Mouse (Mus musculus): ENCODE data around the gene Pabpc4. TPM values are rescaled to one million over a fixed set of nuclear protein-coding genes. Genes with fewer than 3 reads are reported as not detected.
"Not testable (repeated sequence)": the region's sequence is repeated elsewhere in the genome, so short reads cannot be mapped to it uniquely, and the experiment has no call there.

Gene Pabpc4
- polyA plus RNA-seq, 1 experiment from 2014 or later = 60.4 TPM

GRCm38 (mm10) chr4:123271063-123271462 lies 8.9 kb downstream of the Pabpc4 start:
- no peak overlapping the region for H3K9ac ChIP-seq (ENCODE audit: low read depth, low read length)
- no peak overlapping the region for H3K27ac ChIP-seq (replicated peaks; ENCODE audit: low read depth, low read length)
- no peak overlapping the region for H3K4me2 ChIP-seq (ENCODE audit: low read depth, low read length)
- ATAC-seq (ENCODE audit: low read depth) (no peak), DNase-seq (ENCODE audit: low spot score) (no peak)
- 93% methylated on average over 3 of the region's 3 CpGs for WGBS
- no peaks in the 10 kb centered on the region for H3K4me1 ChIP-seq (ENCODE audit: control insufficient read depth, insufficient read depth, low read length)
- H3K36me3 ChIP-seq (ENCODE audit: control insufficient read depth, insufficient read depth, low read length) = no peaks in the 10 kb centered on the region
- no peaks in the 10 kb centered on the region for H3K9me3 ChIP-seq (ENCODE audit: control insufficient read depth, low read length)
- H3K4me3 ChIP-seq (ENCODE audit: low read depth, low read length) = no peak overlapping the region
- no peaks in the 10 kb centered on the region for H3K27me3 ChIP-seq (replicated peaks; ENCODE audit: control insufficient read depth, insufficient read depth, low read length)

DNA sequence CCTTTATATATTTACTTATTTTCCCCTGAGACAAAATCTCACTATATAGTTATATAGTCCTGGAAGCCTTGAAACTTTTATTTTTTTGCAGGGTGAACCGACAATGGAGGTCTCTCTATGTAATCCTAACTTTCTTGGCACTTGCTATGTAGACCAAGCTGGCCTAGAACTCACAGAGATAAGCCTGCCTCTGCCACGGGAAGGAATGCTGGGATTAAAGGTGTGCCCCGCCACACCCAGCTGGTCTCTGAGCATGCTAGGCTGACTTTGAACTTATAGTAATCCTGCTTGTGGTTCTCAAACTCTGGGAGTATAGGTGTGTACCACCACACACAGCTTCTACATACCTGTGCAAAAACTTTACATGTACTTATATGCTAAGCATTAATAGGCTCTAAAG lies 18.0 kb downstream of the Pabpc4 start:
- no peak overlapping the region for H3K4me2 ChIP-seq (ENCODE audit: low read depth, low read length)
- no peak for ATAC-seq (ENCODE audit: low read depth)

DNA sequence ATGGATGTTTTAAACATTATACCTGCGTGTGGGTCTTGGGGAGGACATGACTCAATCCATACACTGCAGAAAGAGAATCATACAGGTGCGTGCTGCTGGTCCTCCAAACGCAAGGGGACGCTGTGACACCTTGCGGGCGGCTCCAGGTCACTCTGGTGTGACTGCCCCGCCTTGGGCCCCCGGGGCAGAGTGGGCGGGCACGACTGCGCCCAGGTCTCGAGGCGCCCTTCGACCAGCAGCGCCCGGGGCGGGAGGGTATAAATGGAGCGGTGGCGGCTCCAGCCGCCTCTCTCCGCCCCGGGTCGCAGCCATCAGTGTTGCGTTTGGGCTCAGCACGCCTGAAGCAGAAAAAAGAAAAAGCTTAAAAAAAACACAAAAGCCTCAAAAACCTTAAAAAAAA lies 20.3 kb downstream of the Pabpc4 start:
- H3K27me3 ChIP-seq (replicated peaks; ENCODE audit: control insufficient read depth, insufficient read depth, low read length) = no peaks in the 10 kb centered on the region
- H3K27ac ChIP-seq (replicated peaks; ENCODE audit: low read depth, low read length) = 0 out of 2 replicates have a peak overlapping the region, but pooled peaks have one; percentile 56
- 1% methylated on average over 25 of the region's 25 CpGs for WGBS
- H3K9ac ChIP-seq (ENCODE audit: low read depth, low read length) = peak overlapping the region; percentile 63
- no peaks in the 10 kb centered on the region for H3K9me3 ChIP-seq (ENCODE audit: control insufficient read depth, low read length)
- H3K36me3 ChIP-seq (ENCODE audit: control insufficient read depth, insufficient read depth, low read length) = peaks cover 10% of the 10 kb centered on the region
- ATAC-seq (ENCODE audit: low read depth) (peak; percentile 95), DNase-seq (ENCODE audit: low spot score) (peak; percentile 95)
- H3K4me2 ChIP-seq (ENCODE audit: low read depth, low read length) = peak overlapping the region; percentile 69
- H3K4me1 ChIP-seq (ENCODE audit: control insufficient read depth, insufficient read depth, low read length) = peaks cover 17% of the 10 kb centered on the region
- peak overlapping the region; percentile 51 for H3K4me3 ChIP-seq (ENCODE audit: low read depth, low read length)

More for the DNA sequence above, 18.0 kb downstream of the Pabpc4 start:
- no peaks in the 10 kb centered on the region for H3K27me3 ChIP-seq (replicated peaks; ENCODE audit: control insufficient read depth, insufficient read depth, low read length)
- no peaks in the 10 kb centered on the region for H3K36me3 ChIP-seq (ENCODE audit: control insufficient read depth, insufficient read depth, low read length)
- 67% methylated on average over 3 of the region's 3 CpGs for WGBS
- no peaks in the 10 kb centered on the region for H3K9me3 ChIP-seq (ENCODE audit: control insufficient read depth, low read length)
- H3K4me3 ChIP-seq (ENCODE audit: low read depth, low read length) = no peak overlapping the region
- no peak for DNase-seq (ENCODE audit: low spot score)
- peaks cover 12% of the 10 kb centered on the region for H3K4me1 ChIP-seq (ENCODE audit: control insufficient read depth, insufficient read depth, low read length)
- H3K9ac ChIP-seq (ENCODE audit: low read depth, low read length) = no peak overlapping the region
- no peak overlapping the region for H3K27ac ChIP-seq (replicated peaks; ENCODE audit: low read depth, low read length)

GRCm38 (mm10) chr4:123282915-123283674 lies 20.9 kb downstream of the Pabpc4 start:
- not testable (repeated sequence) for DNase-seq (ENCODE audit: low spot score); H3K9me3 ChIP-seq (ENCODE audit: control insufficient read depth, low read length); H3K27me3 ChIP-seq (replicated peaks; ENCODE audit: control insufficient read depth, insufficient read depth, low read length)
- peak overlapping the region; percentile 69 for H3K4me2 ChIP-seq (ENCODE audit: low read depth, low read length)
- H3K9ac ChIP-seq (ENCODE audit: low read depth, low read length) = peak overlapping the region; percentile 63
- H3K27ac ChIP-seq (replicated peaks; ENCODE audit: low read depth, low read length) = 0 out of 2 replicates have a peak overlapping the region, but pooled peaks have one; percentile 56
- peak overlapping the region; percentile 51 for H3K4me3 ChIP-seq (ENCODE audit: low read depth, low read length)
- peaks cover 16% of the 10 kb centered on the region for H3K36me3 ChIP-seq (ENCODE audit: control insufficient read depth, insufficient read depth, low read length)
- H3K4me1 ChIP-seq (ENCODE audit: control insufficient read depth, insufficient read depth, low read length) = peaks cover 17% of the 10 kb centered on the region
- 0% methylated on average over 26 of the region's 55 CpGs for WGBS
- peak; percentile 74 for ATAC-seq (ENCODE audit: low read depth)

GRCm38 (mm10) chr4:123283675-123284064 lies 21.5 kb downstream of the Pabpc4 start:
- peaks cover 22% of the 10 kb centered on the region for H3K36me3 ChIP-seq (ENCODE audit: control insufficient read depth, insufficient read depth, low read length)
- H3K9me3 ChIP-seq (ENCODE audit: control insufficient read depth, low read length); H3K27me3 ChIP-seq (replicated peaks; ENCODE audit: control insufficient read depth, insufficient read depth, low read length); DNase-seq (ENCODE audit: low spot score): not testable (repeated sequence)
- H3K9ac ChIP-seq (ENCODE audit: low read depth, low read length) = peak overlapping the region; percentile 63
- H3K4me1 ChIP-seq (ENCODE audit: control insufficient read depth, insufficient read depth, low read length) = peaks cover 17% of the 10 kb centered on the region
- peak overlapping the region; percentile 13; the same call in 1 of the 2 replicates for H3K27ac ChIP-seq (replicated peaks; ENCODE audit: low read depth, low read length)
- 0 out of 2 replicates have a peak, but pooled peaks have one; percentile 16 for ATAC-seq (ENCODE audit: low read depth)
- WGBS = 2% methylated on average over 10 of the region's 15 CpGs
- H3K4me3 ChIP-seq (ENCODE audit: low read depth, low read length) = peak overlapping the region; percentile 51
- H3K4me2 ChIP-seq (ENCODE audit: low read depth, low read length) = peak overlapping the region; percentile 69

DNA sequence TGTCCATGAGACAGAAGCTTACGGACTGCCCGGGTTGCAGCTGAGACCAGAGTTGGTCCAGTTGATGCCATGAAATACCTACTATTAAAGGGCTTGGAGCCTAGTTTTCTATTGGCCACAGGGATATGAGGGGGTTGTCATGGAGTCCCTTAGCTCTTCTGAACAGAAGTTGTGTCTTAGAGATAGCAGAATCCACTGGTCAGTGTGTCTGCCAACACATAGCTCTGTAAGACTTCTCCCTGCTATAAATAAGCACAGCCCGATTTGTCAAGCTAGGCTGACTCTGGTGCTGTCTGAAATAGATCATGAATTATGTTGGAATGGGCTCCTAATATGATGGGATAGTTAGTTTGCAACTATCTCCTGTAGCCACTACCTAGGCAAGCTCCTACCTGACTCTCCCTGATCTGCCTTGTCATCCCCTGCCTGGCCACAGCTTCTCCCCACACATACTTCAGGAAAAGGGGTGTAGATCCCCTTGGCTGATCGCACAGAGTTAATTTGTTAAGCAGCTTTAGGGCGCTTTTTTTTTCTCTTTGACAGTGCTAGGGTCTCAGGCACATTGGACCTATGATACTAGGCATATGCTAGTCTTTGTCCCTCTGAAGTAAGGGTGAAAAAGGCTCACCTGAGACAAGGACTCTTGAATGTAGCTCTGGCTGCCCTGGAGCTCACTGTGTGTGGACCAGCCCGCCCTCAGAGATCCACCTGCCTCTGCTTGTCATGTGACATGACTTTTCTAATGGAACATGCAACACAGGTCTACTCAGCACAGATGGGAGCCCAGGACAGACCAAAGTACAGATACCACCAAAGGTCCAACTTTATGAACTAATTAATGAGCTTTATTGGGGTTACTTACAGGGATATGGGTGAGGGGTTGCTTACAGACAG lies 22.8 kb downstream of the Pabpc4 start:
- peak overlapping the region; percentile 51 for H3K4me3 ChIP-seq (ENCODE audit: low read depth, low read length)
- ATAC-seq (ENCODE audit: low read depth) = no peak
- H3K4me1 ChIP-seq (ENCODE audit: control insufficient read depth, insufficient read depth, low read length) = peaks cover 17% of the 10 kb centered on the region
- DNase-seq (ENCODE audit: low spot score) = no peak
- H3K9ac ChIP-seq (ENCODE audit: low read depth, low read length) = peak overlapping the region; percentile 63
- 73% methylated on average over 6 of the region's 6 CpGs for WGBS
- H3K36me3 ChIP-seq (ENCODE audit: control insufficient read depth, insufficient read depth, low read length) = peaks cover 35% of the 10 kb centered on the region
- H3K27ac ChIP-seq (replicated peaks; ENCODE audit: low read depth, low read length) = no peak overlapping the region
- H3K4me2 ChIP-seq (ENCODE audit: low read depth, low read length) = peak overlapping the region; percentile 69
- H3K9me3 ChIP-seq (ENCODE audit: control insufficient read depth, low read length) = no peaks in the 10 kb centered on the region
- no peaks in the 10 kb centered on the region for H3K27me3 ChIP-seq (replicated peaks; ENCODE audit: control insufficient read depth, insufficient read depth, low read length)

DNA sequence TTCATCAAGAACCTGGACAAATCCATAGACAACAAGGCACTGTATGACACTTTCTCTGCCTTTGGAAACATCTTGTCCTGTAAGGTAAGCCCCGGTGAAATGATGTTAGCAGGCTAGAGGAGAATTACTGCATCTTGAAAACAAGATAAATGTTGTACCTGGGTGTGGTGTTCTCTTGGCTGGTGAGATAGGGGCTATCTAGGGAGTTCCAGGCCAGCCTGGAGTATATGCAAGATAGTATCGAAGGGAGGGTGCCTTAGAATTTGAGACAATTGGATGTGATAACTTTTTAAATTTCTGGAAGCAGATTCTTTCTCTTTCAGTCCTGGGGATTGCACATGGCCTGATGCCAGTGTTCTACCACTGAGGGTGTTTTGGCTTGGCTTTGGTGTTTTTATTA lies 24.6 kb downstream of the Pabpc4 start:
- WGBS = 97% methylated on average over 2 of the region's 2 CpGs
- H3K9me3 ChIP-seq (ENCODE audit: control insufficient read depth, low read length) = no peaks in the 10 kb centered on the region
- no peak overlapping the region for H3K9ac ChIP-seq (ENCODE audit: low read depth, low read length)
- no peak overlapping the region for H3K4me3 ChIP-seq (ENCODE audit: low read depth, low read length)
- peaks cover 50% of the 10 kb centered on the region for H3K36me3 ChIP-seq (ENCODE audit: control insufficient read depth, insufficient read depth, low read length)
- H3K27ac ChIP-seq (replicated peaks; ENCODE audit: low read depth, low read length) = no peak overlapping the region
- H3K4me2 ChIP-seq (ENCODE audit: low read depth, low read length) = no peak overlapping the region
- no peaks in the 10 kb centered on the region for H3K27me3 ChIP-seq (replicated peaks; ENCODE audit: control insufficient read depth, insufficient read depth, low read length)
- DNase-seq (ENCODE audit: low spot score) = no peak
- H3K4me1 ChIP-seq (ENCODE audit: control insufficient read depth, insufficient read depth, low read length) = peaks cover 17% of the 10 kb centered on the region
- ATAC-seq (ENCODE audit: low read depth) = no peak

DNA sequence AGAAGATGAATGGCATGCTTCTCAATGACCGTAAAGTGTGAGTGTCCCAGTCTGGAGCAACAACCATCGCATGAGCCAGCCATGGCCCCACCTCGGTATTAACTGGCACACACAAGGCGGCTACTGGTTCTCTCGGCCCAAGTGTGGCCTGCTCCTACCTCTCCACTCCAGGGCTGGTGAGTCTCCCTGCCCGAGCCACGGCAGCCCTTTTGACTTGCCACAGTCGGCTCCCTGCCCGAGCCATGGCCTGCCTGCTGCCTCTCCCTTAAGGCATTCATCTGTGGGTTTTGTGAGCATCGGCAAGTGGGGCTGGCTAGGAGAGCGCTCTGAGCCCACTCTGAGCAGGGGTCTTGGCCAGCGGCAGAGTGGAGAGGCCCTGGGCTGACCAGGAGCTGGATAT lies 26.9 kb downstream of the Pabpc4 start:
- Histone ChIP-seq H3K36me3 (ENCODE audit: control insufficient read depth, insufficient read depth, low read length) (peaks cover 72% of the 10 kb centered on the region), H3K9me3 (ENCODE audit: control insufficient read depth, low read length) (no peaks in the 10 kb centered on the region), H3K4me2 (ENCODE audit: low read depth, low read length) (no peak overlapping the region), H3K9ac (ENCODE audit: low read depth, low read length) (no peak overlapping the region), H3K27me3 (replicated peaks; ENCODE audit: control insufficient read depth, insufficient read depth, low read length) (no peaks in the 10 kb centered on the region), H3K4me1 (ENCODE audit: control insufficient read depth, insufficient read depth, low read length) (peaks cover 16% of the 10 kb centered on the region), H3K4me3 (ENCODE audit: low read depth, low read length) (no peak overlapping the region), H3K27ac (replicated peaks; ENCODE audit: low read depth, low read length) (no peak overlapping the region)
- ATAC-seq (ENCODE audit: low read depth) = no peak
- no peak for DNase-seq (ENCODE audit: low spot score)
- 80% methylated on average over 12 of the region's 12 CpGs for WGBS
